Mouse (Mus musculus): ENCODE results near the gene Slc7a6os. TPM values are rescaled to one million over a fixed set of nuclear protein-coding genes. Genes with fewer than 3 reads are reported as not detected.

Slc7a6os gene
- 19.0 TPM for polyA plus RNA-seq (2015; fragmentation: Illumina TruSeq; extraction: RNeasy Lipid Tissue Mini Kit (QIAGEN cat#74804); ENCODE audit: insufficient read depth, low read depth, low replicate concordance)

GRCm38 (mm10) chr8:106210821-106211345 lies at the start of gene Slc7a6os, which contains the start of gene Prmt7:
Gene Slc7a6os (minus strand): TSS chr8:106210935.
Gene Prmt7 (plus strand): TSS chr8:106210936.

GRCm38 (mm10) chr8:106168356-106169016 lies 42.2 kb downstream of the Slc7a6os start, which contains the start of gene Slc7a6:
Gene Slc7a6 (plus strand): TSS chr8:106168857.

Other genes with a start within 250 kb of the Slc7a6os start
- 8.7 TPM for gene Slc12a4, start 244.8 kb downstream of the Slc7a6os start, polyA plus RNA-seq (2015; fragmentation: Illumina TruSeq; extraction: RNeasy Lipid Tissue Mini Kit (QIAGEN cat#74804); ENCODE audit: insufficient read depth, low read depth, low replicate concordance)
- gene Dpep3, start 231.5 kb downstream of the Slc7a6os start, polyA plus RNA-seq (2015; fragmentation: Illumina TruSeq; extraction: RNeasy Lipid Tissue Mini Kit (QIAGEN cat#74804); ENCODE audit: insufficient read depth, low read depth, low replicate concordance), result not detected
- gene Dus2, start 219.6 kb downstream of the Slc7a6os start, polyA plus RNA-seq (2015; fragmentation: Illumina TruSeq; extraction: RNeasy Lipid Tissue Mini Kit (QIAGEN cat#74804); ENCODE audit: insufficient read depth, low read depth, low replicate concordance), result 3.0 TPM
- not detected for gene Dpep2nb, start 205.0 kb downstream of the Slc7a6os start, polyA plus RNA-seq (2015; fragmentation: Illumina TruSeq; extraction: RNeasy Lipid Tissue Mini Kit (QIAGEN cat#74804); ENCODE audit: insufficient read depth, low read depth, low replicate concordance)
- 1.9 TPM for gene Ddx28, start 199.1 kb downstream of the Slc7a6os start, polyA plus RNA-seq (2015; fragmentation: Illumina TruSeq; extraction: RNeasy Lipid Tissue Mini Kit (QIAGEN cat#74804); ENCODE audit: insufficient read depth, low read depth, low replicate concordance)
- gene Nfatc3, start 152.1 kb downstream of the Slc7a6os start, polyA plus RNA-seq (2015; fragmentation: Illumina TruSeq; extraction: RNeasy Lipid Tissue Mini Kit (QIAGEN cat#74804); ENCODE audit: insufficient read depth, low read depth, low replicate concordance), result 4.1 TPM
- 17.7 TPM for gene Esrp2, start 74.0 kb downstream of the Slc7a6os start, polyA plus RNA-seq (2015; fragmentation: Illumina TruSeq; extraction: RNeasy Lipid Tissue Mini Kit (QIAGEN cat#74804); ENCODE audit: insufficient read depth, low read depth, low replicate concordance)
- gene Pla2g15, start 60.5 kb downstream of the Slc7a6os start, polyA plus RNA-seq (2015; fragmentation: Illumina TruSeq; extraction: RNeasy Lipid Tissue Mini Kit (QIAGEN cat#74804); ENCODE audit: insufficient read depth, low read depth, low replicate concordance), result 4.7 TPM
- 7.4 TPM for gene Slc7a6, start 42.1 kb downstream of the Slc7a6os start, polyA plus RNA-seq (2015; fragmentation: Illumina TruSeq; extraction: RNeasy Lipid Tissue Mini Kit (QIAGEN cat#74804); ENCODE audit: insufficient read depth, low read depth, low replicate concordance)
- gene Prmt7, start within 50 bp of the Slc7a6os start, polyA plus RNA-seq (2015; fragmentation: Illumina TruSeq; extraction: RNeasy Lipid Tissue Mini Kit (QIAGEN cat#74804); ENCODE audit: insufficient read depth, low read depth, low replicate concordance), result 3.5 TPM
- 4.2 TPM for gene Smpd3, start 127.1 kb upstream of the Slc7a6os start, polyA plus RNA-seq (2015; fragmentation: Illumina TruSeq; extraction: RNeasy Lipid Tissue Mini Kit (QIAGEN cat#74804); ENCODE audit: insufficient read depth, low read depth, low replicate concordance)
- gene Zfp90, start 204.4 kb upstream of the Slc7a6os start, polyA plus RNA-seq (2015; fragmentation: Illumina TruSeq; extraction: RNeasy Lipid Tissue Mini Kit (QIAGEN cat#74804); ENCODE audit: insufficient read depth, low read depth, low replicate concordance), result 2.4 TPM